Mouse (Mus musculus): Measurements from ENCODE around the gene Slc30a5.
"Not testable (repeated sequence)": the region's sequence is repeated elsewhere in the genome, so short reads cannot be mapped to it uniquely, and the experiment has no call there.

Gene Slc30a5

DNA sequence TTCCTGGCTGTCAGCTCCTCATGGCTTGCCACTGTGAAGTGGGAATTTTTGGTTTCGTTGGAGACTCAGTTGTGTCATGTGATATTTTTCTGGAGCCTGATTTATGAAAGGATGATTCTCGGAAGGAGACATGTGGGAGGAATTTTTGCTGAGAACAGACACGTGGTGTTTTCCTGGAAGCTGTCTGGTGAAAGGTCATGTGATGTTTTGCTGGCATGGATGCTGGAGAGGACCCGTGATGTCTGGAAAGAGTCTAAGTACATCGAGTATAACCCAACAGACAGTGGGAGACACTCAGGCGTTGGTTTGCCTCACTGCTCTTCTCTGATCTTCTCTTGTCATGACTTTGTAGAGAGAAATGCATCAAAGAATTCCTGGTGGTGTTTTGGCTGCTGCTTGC is 8.5 kb upstream of the Slc30a5 start:
- no peak for DNase-seq (ENCODE audit: low spot score)

GRCm38 (mm10) chr13:100834777-100835176 is 1.6 kb upstream of the Slc30a5 start:
- no peak for DNase-seq (ENCODE audit: low spot score)

DNA sequence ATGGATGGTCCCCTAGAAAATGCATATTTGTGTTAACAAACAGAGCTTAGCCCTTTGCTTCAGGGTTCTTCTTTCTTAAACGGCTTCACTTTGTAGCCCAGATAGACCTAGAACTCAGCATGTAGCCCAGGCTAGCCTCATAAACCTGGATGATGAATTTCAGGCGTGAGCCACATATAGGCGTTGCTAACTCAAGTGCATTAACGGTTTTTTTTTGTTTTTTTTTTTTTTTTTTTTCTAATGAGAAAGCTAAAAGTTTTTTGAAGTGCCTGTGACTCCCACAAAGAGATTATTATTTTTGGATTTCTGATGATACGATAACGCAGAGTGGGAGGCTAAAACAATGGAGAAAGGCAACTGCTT is 394 bp upstream of the Slc30a5 start:
- DNase-seq (ENCODE audit: low spot score) = no peak

- DNase-seq (ENCODE audit: low spot score) = no peak
Observed at GRCm38 (mm10) chr13:100832188-100832587, 1.0 kb downstream of the Slc30a5 start.

DNA sequence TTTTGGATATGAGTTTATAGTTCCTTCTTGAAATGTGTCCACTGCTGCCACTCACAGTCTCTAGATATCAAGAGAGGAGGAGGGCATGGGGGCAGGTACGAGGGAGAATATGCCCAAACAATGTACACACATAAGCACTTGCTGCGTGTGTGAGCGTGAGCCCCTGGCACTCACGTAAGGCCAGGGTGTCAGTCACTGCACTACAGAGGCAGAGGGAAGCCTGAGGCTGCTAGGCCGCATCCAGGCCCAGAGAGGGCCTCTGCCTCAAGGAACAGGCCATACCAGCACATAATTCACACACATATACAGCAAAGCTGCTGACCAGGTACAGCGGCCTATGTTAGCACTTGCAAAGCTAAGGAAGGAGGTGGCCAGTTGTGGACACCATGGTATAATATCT is 2.1 kb downstream of the Slc30a5 start:
- no peak for DNase-seq (ENCODE audit: low spot score)

GRCm38 (mm10) chr13:100825627-100826410 is 7.4 kb downstream of the Slc30a5 start:
- DNase-seq (ENCODE audit: low spot score) = no peak

- no peak for DNase-seq (ENCODE audit: low spot score)
Observed at GRCm38 (mm10) chr13:100824916-100825315, 8.3 kb downstream of the Slc30a5 start.

- no peak for DNase-seq (ENCODE audit: low spot score)
Observed at GRCm38 (mm10) chr13:100824306-100824705, 8.9 kb downstream of the Slc30a5 start.

DNA sequence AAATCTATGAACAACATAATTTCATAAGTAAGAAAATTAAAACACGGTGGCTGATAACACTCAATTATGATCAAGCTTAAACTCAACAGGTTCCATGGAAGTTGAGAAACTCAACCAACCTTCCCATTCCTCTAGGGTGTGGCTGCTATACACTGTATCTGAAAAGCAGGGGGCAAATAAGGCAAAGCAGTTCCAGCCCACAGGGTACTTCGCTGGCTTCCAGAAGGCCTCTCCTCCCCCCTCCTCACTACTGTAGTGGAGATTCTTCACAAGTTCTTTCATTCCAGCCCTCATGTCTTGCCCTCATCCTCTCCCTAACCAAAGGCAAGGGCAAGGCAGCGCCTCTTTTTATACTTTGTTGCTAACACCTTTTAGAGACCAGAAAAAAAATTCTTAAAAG is 9.4 kb downstream of the Slc30a5 start:
- no peak for DNase-seq (ENCODE audit: low spot score)

DNA sequence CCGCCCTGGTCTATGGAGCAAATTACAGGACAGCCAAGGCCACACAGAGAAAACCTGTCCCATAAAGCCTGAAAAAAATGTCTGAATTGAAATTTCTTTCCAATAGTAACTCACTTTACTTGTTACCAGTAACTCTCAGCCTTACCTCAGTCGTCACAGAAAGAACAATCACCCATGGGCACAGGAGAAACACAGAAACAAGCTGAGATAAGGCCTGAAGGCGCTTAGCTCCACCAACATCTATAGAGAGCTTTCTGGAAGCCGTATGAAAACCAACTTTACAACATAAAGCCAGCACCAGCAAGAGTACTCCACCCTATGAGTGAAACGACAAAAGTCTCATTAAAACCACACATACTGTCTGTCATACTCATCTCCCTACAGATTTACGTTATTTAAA is 18.8 kb downstream of the Slc30a5 start:
- DNase-seq (ENCODE audit: low spot score) = no peak

GRCm38 (mm10) chr13:100805776-100806175 is 27.5 kb downstream of the Slc30a5 start:
- DNase-seq (ENCODE audit: low spot score) = no peak

GRCm38 (mm10) chr13:100797171-100797570 is 36.1 kb downstream of the Slc30a5 start:
- no peak for DNase-seq (ENCODE audit: low spot score)

- no peak for DNase-seq (ENCODE audit: low spot score)
Observed at GRCm38 (mm10) chr13:100789083-100789482, 44.1 kb downstream of the Slc30a5 start.

DNA sequence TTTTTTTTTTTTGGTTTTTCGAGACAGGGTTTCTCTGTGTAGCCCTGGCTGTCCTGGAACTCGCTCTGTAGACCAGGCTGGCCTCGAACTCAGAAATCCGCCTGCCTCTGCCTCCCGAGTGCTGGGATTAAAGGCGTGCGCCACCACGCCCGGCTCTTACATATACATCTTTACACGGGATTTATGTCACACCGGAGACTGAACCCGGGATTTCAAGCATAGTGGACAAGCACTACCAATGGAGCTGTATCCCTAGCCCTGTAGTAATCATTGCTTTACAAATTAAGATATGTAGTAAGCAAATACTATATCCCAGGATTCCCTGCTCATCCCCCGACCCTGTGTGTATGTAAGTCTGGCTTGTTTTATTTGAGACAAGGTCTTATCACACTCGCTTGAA is 45.2 kb downstream of the Slc30a5 start:
- not testable (repeated sequence) for DNase-seq (ENCODE audit: low spot score)

DNA sequence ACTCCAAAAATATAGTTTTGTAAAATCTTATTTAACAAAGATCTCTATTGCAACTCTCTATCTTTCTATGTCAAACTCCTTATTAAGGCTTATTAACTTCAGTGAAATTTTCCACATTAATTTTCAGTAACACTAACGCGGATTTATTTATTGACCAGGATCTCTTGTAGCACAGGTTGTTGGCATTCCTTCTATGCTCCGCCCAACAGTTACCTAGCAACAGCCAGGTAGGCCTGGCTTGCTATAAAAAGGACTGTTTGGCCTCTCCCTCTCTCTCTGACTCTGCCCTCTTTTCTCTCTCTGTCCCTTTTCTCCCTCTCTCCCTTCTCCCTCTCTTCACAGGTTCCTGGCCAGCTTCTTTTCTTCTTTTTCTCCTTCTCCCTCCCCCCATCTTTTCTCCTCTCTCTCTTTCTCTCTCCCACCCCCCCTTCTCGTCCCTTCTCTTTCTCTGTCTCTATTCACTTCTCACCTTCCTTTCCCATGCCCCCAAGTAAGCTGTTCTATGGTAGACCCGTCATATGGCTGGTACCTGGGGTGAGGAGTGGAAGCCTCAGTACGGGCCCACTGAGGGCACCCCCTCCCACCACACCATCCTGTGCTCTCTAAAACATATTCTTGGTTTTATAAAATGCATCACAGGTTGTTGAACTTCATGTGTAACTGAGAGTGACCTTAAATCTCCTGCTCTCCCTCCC is 45.8 kb downstream of the Slc30a5 start:
- no peak for DNase-seq (ENCODE audit: low spot score)

DNA sequence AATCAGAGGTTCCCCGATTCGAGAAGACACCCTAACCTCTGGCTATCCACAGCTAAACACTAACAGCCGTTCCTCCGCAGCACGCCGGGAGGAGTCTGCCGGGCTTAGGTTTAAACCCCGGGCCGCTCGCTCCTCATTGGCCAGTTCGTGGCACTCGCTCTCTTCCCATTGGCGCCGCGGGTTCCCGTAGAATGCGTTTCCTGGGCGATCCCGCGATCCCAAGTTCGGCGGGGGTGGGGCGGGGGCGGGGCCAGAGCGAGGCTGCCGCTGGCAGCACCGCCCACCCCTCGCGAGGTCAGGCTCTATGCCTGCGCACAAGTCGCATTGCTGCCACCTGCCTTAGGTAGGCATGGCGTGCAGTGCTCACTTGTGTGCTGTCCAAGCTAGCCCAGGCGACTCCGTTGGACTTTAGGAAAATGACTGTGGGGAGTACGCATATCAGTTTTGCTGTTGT is 46.8 kb downstream of the Slc30a5 start, which contains the start of gene Ccnb1:
Gene Ccnb1, minus strand, starts transcription at position 157 of the 454 bp plus-strand sequence.
- peak; percentile 94 for DNase-seq (ENCODE audit: low spot score)

GRCm38 (mm10) chr13:100785806-100786413 is 47.3 kb downstream of the Slc30a5 start:
- no peak for DNase-seq (ENCODE audit: low spot score)

DNA sequence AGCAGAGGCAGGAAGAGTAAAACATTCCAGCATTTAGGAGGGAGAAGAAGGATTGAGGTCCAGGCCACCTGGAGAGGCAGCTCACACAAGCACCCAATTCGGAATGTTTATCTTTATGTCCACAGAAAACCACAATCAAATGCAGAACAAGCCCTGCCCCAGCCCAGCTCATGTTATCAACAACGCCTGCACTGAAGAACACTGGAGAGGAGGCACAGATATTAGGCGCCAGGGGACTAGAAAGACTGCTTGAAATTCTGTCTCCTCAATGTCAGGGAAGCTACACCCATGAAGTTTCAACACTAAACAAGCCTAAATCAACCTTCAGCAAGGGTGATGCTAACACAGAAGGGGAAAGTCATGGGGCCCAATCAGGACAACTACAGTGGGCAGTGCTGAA is 55.7 kb downstream of the Slc30a5 start:
- DNase-seq (ENCODE audit: low spot score) = no peak

GRCm38 (mm10) chr13:100776710-100777109 is 56.5 kb downstream of the Slc30a5 start:
- DNase-seq (ENCODE audit: low spot score) = no peak

- no peak for DNase-seq (ENCODE audit: low spot score)
Observed at GRCm38 (mm10) chr13:100776056-100776419, 57.2 kb downstream of the Slc30a5 start.

DNA sequence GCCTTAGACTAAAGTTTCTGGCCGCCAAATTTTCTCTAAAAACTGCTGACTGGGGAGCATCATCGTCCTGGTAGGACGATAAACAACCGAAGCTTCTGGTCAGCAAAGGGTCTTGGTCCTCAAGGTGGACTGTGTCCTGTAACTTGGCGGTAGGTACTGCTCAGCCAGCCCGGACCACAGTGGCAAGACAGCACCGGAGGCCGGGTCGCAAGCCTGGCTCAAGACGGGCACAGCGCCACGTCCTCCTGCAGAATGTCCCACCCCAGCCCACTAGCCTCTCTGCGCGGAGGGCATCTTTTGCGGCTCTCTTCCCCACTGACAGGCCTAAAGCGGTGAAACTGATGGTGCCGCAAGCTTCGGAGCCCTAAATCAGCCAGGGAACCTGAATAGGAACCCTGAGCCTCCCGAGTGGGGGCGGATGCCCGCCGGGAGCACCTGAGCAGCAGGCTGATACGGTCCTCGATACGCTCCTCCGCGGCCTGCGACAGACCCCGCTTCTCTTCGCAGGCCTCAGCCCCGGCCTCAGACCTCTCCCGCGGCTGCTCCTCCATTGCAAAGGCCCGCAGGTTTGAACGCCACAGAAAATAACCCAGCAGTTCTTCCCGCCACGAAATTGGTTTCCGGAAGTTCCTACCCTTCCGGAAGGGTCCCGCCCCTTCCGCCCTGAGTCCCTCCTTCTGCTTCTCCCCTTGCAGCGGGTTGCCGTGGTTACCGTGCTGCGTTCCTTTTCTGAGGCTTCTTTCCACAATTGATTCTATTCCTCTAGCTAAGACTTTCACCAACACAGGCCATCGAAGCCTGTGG is 57.8 kb downstream of the Slc30a5 start, which contains the start of gene Cenph:
Gene Cenph, minus strand, starts transcription at position 648 of the 804 bp plus-strand sequence.
- peak; percentile 91 for DNase-seq (ENCODE audit: low spot score)

DNA sequence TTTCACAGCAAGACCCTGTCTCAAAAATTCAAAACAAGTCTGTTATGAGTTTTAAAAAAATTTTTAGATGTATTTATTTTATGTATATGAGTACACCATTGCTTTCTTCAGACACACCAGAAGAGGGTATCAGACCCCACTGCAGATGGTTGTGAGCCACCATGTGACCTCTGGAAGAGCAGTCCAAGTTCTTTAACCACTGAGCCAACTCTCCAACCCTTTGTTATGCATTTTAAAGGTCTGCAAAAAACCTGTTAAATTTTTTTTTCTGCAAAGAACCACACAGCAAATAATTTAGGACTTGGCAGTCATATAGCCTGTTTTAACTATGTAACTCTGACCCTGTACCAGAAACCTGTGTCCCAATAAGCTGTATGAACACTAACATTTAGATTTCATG is 58.5 kb downstream of the Slc30a5 start:
- no peak for DNase-seq (ENCODE audit: low spot score)

All from testis, postnatal 10 days (tissue).